Mouse (Mus musculus) left cerebral cortex, postnatal 14 days (tissue): ENCODE data around the gene Fbxo17. TPM values are rescaled to one million over a fixed set of nuclear protein-coding genes. Genes with fewer than 3 reads are reported as not detected.
"Not testable (repeated sequence)": the region's sequence is repeated elsewhere in the genome, so short reads cannot be mapped to it uniquely, and the experiment has no call there.

ENCODE experiments used
- DNase-seq, 2 experiments: peaks; one replicate each; pipeline ENCODE4 v3.0.0; 2021 to 2022; ENCODE audit warnings: low spot score in 2 of 2, mixed read lengths in 1 of 2
- intact Hi-C: fragments of 180-260 bp; cut with DNase I; formaldehyde crosslinking; loops from one replicate; pipeline ENCODE4 v1.15.1; 2025
- long read RNA-seq, 2 experiments: library from polyadenylated mRNA; stranded (forward); transcript quantifications; one replicate each; pipeline ENCODE4 v2.0.0; 2021
- total RNA-seq, 2 experiments: library from RNA; stranded (reverse); gene quantifications; 2 replicates each; pipeline ENCODE4 v1.2.3; 2021

Fbxo17 gene
- total RNA-seq: under 1 TPM; 0.88 to 0.93 TPM
- long read RNA-seq, experiment 1, partial matches to known transcripts: 1 of 4 reads
- long read RNA-seq, experiment 1, other reads (novel, unspliced or antisense): 1 of 4 reads
- long read RNA-seq, experiment 2, partial matches to known transcripts: 0 of 3 reads
- long read RNA-seq, experiment 2, other reads (novel, unspliced or antisense): 1 of 3 reads

DNA sequence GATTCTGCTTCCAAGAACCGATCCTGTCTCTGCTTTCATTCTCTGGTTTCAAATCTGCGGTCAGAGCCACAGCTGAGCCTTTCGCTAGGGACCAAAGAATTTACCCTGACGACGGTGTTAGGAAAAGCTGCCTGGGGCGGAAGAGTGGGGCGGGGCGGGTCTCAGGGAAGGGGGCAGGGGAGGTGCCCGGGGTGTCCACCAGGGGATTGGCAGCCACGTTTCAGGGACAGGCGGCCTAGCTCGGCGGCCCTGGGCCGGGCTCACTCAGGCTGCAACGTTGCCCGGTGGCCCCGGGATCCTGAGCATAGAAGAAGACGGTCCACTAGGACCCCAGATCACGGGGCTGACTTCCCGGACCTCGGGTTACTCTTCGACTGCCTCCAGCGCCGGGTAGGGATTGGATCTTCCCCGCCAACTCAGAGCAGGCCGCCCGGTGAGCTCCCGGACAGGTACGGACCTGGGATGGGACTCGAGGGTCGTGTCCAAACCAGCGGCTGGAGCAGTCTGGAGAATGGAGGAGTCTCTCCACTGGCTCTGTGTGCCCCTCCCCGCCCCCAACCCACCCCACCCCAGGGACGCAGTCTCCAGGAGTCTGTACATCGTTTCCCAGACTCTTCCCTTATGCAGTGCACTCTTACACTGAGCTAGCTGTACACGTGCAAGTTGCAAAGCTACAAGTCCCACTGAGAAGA is at the start of gene Fbxo17:
TSS of gene Fbxo17 (plus strand) at position 215 of the 692 bp plus-strand sequence.
- no peak for DNase-seq

DNA sequence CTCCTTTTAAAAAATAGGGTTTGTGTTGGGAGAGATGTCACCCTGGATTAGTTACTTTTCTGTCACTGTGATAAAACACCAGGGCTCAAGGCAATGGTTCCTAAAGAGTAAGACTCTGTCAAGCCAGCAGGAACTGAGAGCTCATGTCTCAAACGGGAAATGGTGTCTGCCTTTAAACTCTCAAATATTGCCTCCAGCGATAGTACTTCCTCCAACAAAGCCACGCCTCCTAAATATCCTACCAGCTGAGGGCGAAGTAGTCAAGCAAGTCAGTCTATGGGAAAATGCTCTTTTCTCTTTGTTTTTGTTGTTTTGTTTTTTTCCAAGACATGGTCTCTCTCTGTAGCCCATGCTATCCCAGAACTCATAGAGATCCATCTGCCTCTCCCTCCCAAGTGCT is 45.4 kb upstream of the Fbxo17 start:
- intact Hi-C loops: no loop called here
- DNase-seq: no peak

More for the DNA sequence above, at the start of gene Fbxo17:
- intact Hi-C loops: no loop called here

DNA sequence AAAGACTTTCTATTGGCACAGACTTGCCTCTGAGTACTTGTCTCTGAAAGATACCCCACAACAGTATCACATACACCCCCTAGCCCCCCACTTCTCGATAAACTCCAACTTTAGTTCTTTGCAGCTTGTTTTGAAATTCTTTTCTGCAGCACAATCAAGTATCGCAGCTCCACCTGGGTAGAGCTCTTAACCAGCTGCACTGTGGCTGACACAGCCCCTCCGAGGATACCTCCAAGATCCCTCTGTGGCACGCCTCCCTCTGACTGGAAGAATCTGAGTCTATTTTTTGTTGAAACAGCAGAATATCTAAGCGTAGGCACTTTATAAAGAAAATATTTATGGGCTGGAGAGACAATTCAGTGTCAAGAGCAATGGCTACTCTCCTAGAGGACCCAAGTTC is 44.3 kb upstream of the Fbxo17 start:
- no peak for DNase-seq
- intact Hi-C loops: no loop called here

DNA sequence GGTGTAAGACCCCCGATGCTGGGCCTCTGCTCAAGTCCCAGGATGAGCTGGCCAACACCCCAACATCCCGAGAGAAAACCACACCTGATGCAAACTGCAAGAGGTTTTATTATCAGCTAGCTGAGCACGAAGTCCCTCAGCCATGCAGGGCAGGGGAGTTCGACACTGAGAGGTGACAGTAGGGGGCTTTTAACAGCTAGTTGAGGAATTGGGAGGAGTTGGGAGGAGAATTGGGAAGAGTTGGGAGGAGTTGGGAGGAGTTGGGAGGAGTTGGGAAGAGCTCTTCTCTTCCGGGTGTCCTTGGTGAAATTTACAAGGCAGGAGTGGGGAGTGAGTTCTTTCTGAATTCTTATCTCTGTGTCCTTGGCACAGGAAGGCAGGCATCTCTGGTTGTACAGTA is 43.8 kb upstream of the Fbxo17 start:
- intact Hi-C loops: not testable (repeated sequence)

DNA sequence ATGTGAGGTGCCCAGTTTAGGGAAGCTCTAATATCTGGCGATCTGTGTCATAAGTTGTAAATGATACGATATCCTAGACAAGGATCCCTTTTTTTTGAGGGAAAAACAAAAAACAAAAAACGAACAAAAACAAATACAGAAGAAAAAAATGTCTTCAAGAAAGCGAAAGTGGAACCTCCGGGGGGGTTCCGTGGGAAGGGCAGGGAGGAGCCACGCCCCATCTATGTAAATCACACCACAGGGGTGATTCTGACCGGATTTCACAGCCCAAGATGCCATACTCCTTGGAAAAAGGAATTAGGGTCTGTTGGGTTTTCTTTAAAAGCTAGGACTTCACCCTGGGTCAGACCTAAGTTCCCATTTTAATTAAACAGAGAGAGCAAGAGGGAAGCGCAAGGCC is 41.6 kb upstream of the Fbxo17 start:
- DNase-seq: no peak
- intact Hi-C loops: no loop called here

More for the DNA sequence above, 43.8 kb upstream of the Fbxo17 start:
- not testable (repeated sequence) for DNase-seq

DNA sequence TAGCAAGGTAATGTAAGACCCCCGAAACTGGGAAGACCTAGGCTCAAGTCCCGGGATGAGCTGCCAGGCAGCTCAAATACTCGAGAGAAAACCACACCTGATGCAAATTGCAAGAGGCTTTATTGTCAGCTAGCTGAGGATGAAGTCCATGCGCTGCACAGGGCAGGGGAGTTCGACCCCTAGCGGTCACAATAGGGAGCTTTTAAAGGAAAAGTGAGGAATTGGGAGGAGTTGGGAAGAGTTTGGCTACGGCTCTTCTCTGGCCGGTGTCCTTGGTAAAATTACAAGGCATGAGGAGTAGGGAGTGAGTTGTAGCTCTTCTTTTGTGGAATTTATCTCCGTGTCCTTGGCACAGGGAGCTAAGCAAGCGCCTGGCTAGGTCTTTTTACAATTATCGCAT is 40.9 kb upstream of the Fbxo17 start:
- DNase-seq: no peak
- intact Hi-C loops: no loop called here

DNA sequence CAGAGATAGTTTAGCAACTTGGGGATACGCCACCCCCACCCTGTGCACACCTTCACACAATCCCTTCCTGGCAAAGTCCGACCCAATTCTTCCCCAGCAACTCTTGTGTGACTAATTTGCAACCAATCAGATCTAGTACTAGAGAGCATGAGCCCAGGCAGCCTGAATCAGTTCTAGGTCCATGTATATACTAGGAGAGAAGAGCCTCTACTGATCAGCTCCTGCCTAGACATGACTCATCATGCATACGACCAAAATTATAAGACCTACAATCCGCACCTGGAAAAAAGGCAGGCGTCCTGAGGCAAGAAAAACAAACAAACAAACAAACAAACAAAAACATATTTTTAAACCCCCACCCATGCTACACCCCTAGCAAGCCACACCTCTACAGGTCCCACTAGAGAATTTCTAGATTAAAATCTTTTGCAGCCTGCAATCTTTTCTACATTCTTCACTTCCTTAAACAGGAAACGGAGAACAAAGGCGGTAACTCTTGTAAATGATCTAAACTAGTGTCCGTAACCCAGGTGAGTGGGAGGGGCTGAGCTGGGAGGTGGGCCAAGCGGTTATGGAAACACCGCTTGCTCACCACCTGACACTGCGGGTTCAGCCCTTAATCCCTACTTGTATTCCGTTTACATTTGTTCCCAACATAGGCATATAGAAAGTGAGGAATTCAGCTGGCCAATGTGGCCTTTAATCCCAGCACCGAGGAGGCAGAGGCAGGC is 39.6 kb upstream of the Fbxo17 start:
- intact Hi-C loops: no loop called here
- no peak for DNase-seq

DNA sequence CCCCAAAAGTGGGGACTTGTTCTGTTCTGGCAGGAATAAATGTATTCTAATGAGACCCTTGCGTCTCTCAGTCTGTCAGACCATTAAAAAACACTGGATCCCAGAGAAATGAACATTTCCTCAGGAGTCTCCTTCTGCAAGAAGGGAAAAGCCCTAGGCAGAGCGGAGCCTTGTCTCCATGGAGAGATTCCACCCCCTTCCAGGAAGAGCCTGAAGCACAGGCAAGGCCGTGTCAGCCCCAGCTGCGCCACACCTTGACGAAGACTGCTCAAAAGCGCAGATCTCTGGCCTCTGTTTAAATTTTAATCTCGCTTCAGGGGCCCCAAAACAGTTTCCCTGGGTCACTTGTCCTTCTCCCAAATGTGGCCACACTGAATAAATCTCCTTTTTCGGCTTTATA is 39.0 kb upstream of the Fbxo17 start:
- intact Hi-C loops: no loop called here
- DNase-seq: no peak

DNA sequence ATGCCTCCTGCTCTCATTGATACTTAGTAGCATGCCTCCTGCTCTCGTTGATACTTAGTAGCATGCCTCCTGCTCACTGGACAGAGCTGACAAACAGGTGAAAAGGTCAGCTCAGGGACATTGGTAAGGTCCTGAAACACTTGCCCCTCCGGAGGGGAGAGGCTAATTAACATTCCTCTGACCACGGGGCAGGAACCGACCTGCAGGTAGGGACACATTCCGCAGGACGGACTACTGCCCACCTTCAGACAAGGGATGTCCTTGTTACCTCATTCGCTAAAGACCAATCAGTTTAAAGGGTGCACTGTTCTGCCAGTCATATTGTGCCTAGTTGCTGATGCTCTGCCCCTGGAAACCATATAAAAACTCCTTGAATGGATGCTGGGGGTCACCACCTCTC is 25.5 kb upstream of the Fbxo17 start:
- intact Hi-C loops: no loop called here
- no peak for DNase-seq

DNA sequence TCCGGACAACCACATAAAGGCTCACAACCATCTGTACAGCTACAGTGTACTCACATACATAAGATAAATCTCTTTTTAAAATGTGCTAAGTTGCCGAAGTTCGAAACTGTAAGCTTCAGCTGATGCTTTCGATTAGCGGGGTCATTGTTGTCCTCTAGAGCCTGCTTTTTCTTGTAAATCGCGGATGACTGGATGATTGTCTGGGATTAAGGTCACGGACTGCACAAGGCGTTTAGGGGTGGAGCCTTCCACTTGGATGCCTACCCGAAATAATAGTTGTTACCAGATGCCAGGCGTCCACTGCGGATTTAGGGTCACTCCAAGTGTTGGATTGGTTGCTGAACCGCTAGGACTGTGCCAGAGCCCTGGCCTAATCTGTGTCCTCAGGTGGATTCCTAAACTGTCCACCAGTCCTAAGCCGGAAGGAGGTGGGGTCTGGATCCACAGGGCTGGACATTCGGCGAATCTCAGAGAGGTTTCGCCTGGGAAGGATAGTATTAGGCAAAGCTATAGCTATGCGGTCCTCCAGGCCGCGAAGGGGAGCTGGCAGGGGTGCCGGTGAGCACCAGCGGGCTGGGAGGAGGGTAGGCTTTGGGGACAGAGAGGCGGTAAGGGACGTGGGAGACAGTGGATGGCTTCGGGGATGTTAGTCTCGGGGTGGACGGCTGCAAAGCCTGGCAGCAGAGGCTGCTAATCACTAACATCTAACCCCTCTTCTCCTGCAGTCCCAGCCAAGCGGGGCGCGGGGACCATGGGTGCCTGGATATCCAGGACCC is 23.9 kb upstream of the Fbxo17 start, which contains the start of gene Fbxo27:
TSS of gene Fbxo27 (plus strand) at position 305 of the 776 bp plus-strand sequence.
- intact Hi-C loops: no loop called here
- DNase-seq: peak; percentile 32 to 40

DNA sequence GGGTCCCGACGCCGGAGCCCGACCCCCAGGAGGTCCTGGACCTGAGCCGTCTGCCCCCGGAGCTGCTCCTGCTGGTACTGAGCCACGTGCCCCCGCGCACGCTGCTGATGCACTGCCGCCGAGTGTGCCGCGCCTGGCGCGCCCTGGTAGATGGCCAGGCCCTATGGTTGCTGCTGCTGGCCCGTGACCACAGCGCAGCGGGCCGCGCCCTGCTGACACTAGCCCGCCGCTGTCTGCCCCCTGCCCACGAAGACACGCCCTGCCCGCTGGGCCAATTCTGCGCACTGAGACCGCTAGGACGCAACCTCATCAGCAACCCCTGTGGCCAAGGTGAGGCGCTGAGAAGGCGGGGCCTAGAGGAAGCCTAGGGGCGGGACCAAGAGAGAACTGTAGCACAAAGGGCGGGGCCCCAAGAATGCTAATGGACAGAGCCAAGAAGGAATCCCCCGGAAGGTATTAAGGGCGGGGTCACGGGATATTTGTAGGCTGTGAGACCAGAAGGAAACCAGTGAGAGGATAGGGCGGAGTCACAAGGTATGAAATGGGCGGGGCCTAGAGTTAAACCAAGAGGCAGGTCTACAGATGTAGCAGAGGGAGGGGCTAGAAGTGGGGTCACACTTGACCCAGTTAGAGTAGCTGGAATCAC is 23.2 kb upstream of the Fbxo17 start:
- peak; percentile 76 to 89 for DNase-seq
- intact Hi-C loops: no loop called here

DNA sequence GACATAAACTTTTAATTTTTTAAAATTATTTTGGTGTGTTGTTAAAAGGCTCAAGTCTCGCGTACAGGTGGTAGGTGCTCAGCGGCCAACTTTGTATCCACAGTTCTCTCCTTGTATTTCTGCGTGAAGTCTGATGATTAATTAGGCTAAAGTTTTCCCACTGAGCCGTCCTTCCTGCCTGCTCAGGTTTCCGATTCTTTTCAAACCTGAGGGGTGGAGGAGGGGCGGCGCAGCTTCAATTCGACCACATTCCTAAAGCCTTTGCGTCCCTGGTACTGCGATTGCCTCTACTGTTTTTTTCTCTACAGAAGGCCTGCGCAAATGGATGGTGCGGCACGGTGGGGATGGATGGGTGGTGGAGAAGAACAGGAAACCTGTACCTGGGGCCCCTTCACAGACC is 22.2 kb upstream of the Fbxo17 start:
- intact Hi-C loops: no loop called here
- DNase-seq: no peak

DNA sequence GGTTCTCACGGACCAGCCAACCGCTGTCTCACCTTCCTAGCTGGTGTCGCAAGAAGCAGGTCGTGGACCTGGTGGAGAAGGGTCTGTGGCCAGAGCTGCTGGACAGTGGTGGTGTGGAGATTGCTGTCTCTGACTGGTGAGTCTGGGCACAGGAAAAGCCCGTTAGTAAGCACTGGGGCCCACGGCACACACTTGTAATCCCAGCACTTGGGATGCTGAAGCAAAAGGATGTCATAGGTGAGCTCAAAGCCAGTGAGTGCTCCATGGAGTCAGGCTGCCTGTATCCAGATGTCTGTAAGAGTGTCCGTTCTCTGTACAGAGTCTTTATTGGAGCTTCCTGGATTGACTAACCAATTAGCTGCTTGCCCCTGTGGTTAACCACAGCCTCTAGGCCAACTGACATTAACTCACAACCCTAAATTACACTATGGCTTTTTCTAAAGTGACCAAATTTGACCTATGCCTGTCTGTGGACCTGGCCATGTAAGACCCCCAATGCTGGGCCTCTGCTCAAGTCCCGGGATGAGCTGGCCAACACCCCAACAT is 21.6 kb upstream of the Fbxo17 start:
- intact Hi-C loops: no loop called here
- no peak for DNase-seq

DNA sequence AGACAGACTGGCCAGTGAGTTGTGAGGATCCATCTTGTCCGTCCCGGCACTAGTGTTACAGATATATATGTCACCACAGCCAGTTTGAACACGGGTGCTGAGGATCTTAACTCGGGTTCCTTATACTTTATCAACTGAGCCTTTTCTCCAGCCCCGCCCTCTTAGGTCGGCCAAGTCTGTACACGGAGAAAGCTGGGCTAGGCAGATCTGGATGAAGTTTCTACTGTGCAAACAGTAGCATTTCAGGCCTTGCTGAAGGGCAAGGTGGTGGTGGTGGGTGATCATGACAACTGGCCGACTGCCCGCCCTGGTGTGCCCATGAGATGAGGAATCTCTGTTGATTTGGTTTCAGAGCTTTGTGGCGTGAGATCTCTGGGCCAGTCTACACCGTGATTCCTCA is 19.3 kb upstream of the Fbxo17 start:
- intact Hi-C loops: no loop called here
- no peak for DNase-seq

DNA sequence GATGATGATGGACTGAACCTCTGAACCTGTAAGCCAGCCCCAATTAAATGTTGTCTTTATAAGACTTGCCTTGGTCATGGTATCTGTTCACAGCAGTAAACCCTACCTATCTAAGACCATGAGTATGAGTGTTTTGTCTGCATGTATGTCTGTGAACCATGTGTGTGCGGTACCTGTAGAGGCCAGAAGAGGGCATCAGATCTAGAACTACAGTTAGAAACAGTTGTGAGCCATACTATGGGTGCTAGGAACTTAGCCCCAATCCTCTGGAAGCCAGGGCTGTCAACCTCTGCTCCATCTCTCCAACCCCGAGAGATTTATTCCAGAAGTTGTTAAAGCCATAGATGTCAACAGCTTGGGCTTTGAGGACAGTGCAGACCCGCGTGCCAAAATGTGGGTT is 16.3 kb upstream of the Fbxo17 start:
- intact Hi-C loops: no loop called here
- DNase-seq: no peak

DNA sequence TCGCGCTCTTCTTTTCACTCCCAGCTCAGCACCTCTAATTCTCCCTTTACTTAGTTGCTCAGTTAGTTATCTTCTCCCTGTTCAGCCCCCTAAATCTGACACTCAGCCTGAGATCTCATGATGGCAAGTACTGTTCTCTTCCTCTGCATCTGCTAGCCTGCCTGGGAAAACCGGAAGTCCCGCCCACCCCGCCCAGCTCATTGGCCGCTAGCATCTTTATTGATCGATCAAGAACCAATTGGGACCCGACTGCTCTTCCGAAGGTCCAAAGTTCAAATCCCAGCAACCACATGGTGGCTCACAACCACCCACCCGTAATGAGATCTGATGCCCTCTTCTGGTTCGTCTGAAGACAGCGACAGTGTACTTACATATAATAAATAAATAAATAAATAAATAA is 15.3 kb upstream of the Fbxo17 start:
- DNase-seq, intact Hi-C loops: not testable (repeated sequence)

DNA sequence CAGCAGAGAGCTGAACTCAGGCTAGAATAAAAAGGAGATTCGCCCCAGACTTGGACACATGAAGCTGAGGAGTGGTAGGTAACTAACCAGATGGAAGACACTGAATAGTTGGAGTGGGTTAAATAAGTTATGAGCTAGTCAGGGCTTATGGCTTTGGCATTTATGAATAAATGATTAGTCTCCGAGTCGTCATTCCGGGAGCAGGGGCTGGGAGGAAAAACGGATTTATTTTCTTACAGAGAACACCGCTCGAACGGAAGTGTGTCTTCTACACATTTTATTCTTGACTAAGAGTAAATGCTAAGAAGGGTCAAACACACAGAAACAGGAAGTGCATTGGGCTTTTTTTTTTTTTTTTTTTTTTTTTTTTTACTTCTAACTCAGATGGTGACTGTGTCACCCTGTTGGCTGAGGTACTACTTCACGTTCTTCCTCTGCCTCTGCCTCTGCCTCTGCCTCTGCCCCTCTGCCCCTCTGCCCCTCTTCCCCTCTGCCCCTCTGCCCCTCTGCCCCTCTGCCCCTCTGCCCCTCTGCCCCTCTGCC is 13.9 kb upstream of the Fbxo17 start:
- intact Hi-C loops: no loop called here

DNA sequence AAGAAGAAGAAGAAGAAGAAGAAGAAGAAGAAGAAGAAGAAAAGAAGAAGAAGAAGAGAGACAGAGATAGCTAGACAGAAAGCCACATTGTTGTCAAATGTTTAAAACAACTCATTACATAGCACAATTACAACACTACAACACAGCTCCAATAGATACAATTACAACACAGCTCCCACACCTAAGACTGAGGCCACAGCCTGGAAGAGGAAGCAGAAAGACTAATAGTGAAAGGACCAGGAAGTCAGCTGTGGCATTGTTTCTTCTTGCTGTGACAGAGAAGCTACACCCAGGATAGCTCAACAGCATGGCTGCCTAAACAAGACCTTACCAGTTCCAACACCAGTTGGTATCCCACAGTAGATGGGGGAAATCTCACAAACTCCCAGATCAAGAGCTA is 7.2 kb upstream of the Fbxo17 start:
- no peak for DNase-seq
- intact Hi-C loops: no loop called here

More for the DNA sequence above, 13.9 kb upstream of the Fbxo17 start:
- no peak for DNase-seq

DNA sequence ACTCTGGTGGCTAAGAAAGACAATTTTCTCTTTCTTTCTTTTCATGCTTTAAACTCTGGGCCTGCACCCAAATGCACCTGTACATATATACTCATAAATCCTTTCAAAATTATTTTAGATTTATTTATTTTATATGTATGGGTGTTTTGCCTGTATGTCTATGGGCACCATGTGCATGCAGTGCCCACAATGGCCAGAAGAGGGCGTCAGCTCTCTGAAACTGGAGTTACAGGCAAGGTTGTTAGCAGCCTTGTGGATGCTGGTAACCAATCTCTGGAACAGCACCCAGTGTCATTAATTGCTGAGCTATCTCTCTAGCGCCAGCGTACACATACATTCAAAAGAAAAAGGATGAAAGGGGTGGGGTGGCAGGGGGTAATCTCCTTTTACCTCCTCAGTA is 5.6 kb upstream of the Fbxo17 start:
- DNase-seq: no peak
- intact Hi-C loops: no loop called here
